Mouse (Mus musculus) heart, adult 2 months (tissue): ENCODE data around the gene Gm4553.

Experiments used
- CTCF ChIP-seq: fragments of 200-600 bp; IDR thresholded peaks from 2 replicates; pipeline ENCODE4 v1.8.1; 2022; ENCODE audit warnings: antibody characterized with exemption, mild to moderate bottlenecking, moderate library complexity
- EP300 ChIP-seq: fragments of 200-500 bp; IDR thresholded peaks from 2 replicates; pipeline ENCODE4 v1.6.1; 2011; ENCODE audit warnings: low read depth, low read length, control low read depth; ENCODE audit not compliant: insufficient read depth
- POLR2A ChIP-seq: fragments of 200-500 bp; IDR thresholded peaks from 2 replicates; pipeline ENCODE4 v1.6.1; 2011; ENCODE audit warnings: mild to moderate bottlenecking, low read depth, low read length, control low read depth; ENCODE audit not compliant: insufficient read depth

- peak; percentile 74 for TF ChIP-seq CTCF
- TF ChIP-seq EP300, result no peak
- TF ChIP-seq POLR2A, result no peak
Observed at GRCm38 (mm10) chr7:142146033-142146432, 19.5 kb downstream of the Gm4553 start.
